ENCODE assay signal across 8 mouse cellular contexts in the genomic region with DNA sequence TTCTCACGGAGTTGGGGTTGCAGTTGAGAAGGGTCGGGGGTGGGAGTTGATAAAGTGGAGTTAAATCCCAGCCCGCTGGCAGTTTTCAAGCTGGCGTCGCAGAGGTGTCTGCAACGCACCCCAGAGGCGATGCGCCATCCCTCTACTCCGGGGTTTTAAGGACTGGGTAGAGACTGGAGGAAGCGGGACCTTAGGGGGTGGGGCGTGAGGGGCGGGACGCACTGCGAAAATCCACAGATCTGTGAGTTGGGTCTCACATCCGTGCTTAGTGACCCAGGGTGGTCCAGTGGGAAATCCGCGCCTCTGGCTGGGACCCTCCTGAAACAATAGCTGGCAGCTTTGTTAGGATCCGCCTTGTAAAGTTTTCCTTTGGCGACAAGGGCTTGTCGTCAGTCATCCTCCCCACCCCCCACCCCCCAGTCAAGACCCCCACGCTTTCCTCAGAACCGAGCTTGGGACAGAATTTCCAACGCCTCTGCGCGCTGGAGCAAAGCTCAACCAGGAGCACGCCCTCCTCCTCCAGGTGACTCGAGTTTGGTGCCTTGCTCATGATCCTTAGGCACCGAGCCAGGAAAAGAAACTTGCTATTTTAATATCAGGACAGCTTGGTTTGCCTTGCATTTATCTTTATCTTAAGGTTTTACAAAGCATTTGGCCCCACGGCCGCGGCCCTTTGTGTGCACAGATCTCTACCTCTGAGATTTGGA. TPM values are rescaled to one million over a fixed set of nuclear protein-coding genes. Genes with fewer than 3 reads are reported as not detected.
DNase-seq lines count a peak whose midpoint lies in the region; ATAC-seq and TF ChIP-seq lines count a peak whose summit lies in the region.

A gene (minus strand): TSS at position 131 of the 707 bp plus-strand sequence.

- H3K9ac ChIP-seq in embryonic facial prominence, embryonic 11.5 days (replicated peaks; ENCODE audit: low read length), result peak within 1 kb of the TSS; percentile 37
- peak within 1 kb of the TSS; percentile 44 for H3K9ac ChIP-seq in hindbrain, embryonic 11.5 days (ENCODE audit: low read depth, low read length)
- no peak within 1 kb of the TSS for H3K9ac ChIP-seq in liver, embryonic 13.5 days
- H3K9ac ChIP-seq in stomach, postnatal 0 days (ENCODE audit: low read length), result peak within 1 kb of the TSS; percentile 54

- no peaks in the 10 kb centered on the region for H3K9me3 ChIP-seq in embryonic facial prominence, embryonic 11.5 days (replicated peaks; ENCODE audit: control insufficient read depth, low read length)
- no peaks in the 10 kb centered on the region for H3K9me3 ChIP-seq in hindbrain, embryonic 11.5 days (ENCODE audit: control insufficient read depth, low read length)
- no peaks in the 10 kb centered on the region for H3K9me3 ChIP-seq in liver, embryonic 13.5 days (replicated peaks)
- no peaks in the 10 kb centered on the region for H3K9me3 ChIP-seq in stomach, postnatal 0 days (ENCODE audit: control insufficient read depth, low read length)

- ATAC-seq in embryonic facial prominence, embryonic 11.5 days (replicated peaks; ENCODE audit: insufficient number of reproducible peaks, low FRiP score, low TSS enrichment, low read depth), result peak; percentile 54; the same call in 1 of the 2 replicates
- peak; percentile 56 for ATAC-seq in hindbrain, embryonic 11.5 days (ENCODE audit: low FRiP score)
- no peak for ATAC-seq in liver, embryonic 13.5 days (ENCODE audit: low read depth)
- peak; percentile 39 for ATAC-seq in stomach, postnatal 0 days (ENCODE audit: low FRiP score, low TSS enrichment)

- TF ChIP-seq EP300 in stomach, postnatal 0 days (optimal IDR thresholded peaks at IDR 0.05), result no peak

- DNase-seq in thymus, postnatal 14 days, result peak; percentile 12
- DNase-seq in thymus, adult 18-20 months, result no peak
- peak; percentile 54 for DNase-seq in embryonic facial prominence, embryonic 11.5 days (ENCODE audit: low spot score)
- DNase-seq in hindbrain, embryonic 11.5 days (ENCODE audit: low spot score), result peak; percentile 65
- DNase-seq in liver, embryonic 13.5 days, result no peak
- peak; percentile 24 for DNase-seq in stomach, postnatal 0 days (ENCODE audit: low spot score)
- no peak for DNase-seq in layer of hippocampus, postnatal 10 days (ENCODE audit: low spot score in 2 of 2)
- DNase-seq in frontal cortex, postnatal 10 days (ENCODE audit: low spot score in 2 of 2), result no peak

- no peak within 1 kb of the TSS for H3K27ac ChIP-seq in embryonic facial prominence, embryonic 11.5 days (replicated peaks; ENCODE audit: low read depth, low read length)
- no peak within 1 kb of the TSS for H3K27ac ChIP-seq in hindbrain, embryonic 11.5 days (ENCODE audit: low read depth, low read length)
- H3K27ac ChIP-seq in liver, embryonic 13.5 days, result no peak within 1 kb of the TSS
- peak within 1 kb of the TSS; percentile 45 for H3K27ac ChIP-seq in stomach, postnatal 0 days (replicated peaks)

- no peaks in the 10 kb centered on the region for H3K36me3 ChIP-seq in embryonic facial prominence, embryonic 11.5 days (replicated peaks; ENCODE audit: control insufficient read depth, insufficient read depth, low read depth, low read length)
- H3K36me3 ChIP-seq in hindbrain, embryonic 11.5 days (ENCODE audit: control insufficient read depth, insufficient read depth, low read length), result no peaks in the 10 kb centered on the region
- H3K36me3 ChIP-seq in liver, embryonic 13.5 days, result no peaks in the 10 kb centered on the region
- no peaks in the 10 kb centered on the region for H3K36me3 ChIP-seq in stomach, postnatal 0 days (ENCODE audit: control insufficient read depth, insufficient read depth, low read length)

- under 1% methylated on average over 31 of the region's 31 CpGs for WGBS in embryonic facial prominence, embryonic 11.5 days
- WGBS in hindbrain, embryonic 11.5 days, result under 1% methylated on average over 29 of the region's 31 CpGs
- 3% methylated on average over 31 of the region's 31 CpGs for WGBS in liver, embryonic 13.5 days (ENCODE audit: insufficient replicate concordance)
- WGBS in stomach, postnatal 0 days, result under 1% methylated on average over 31 of the region's 31 CpGs

- H3K27me3 ChIP-seq in embryonic facial prominence, embryonic 11.5 days (ENCODE audit: control insufficient read depth, insufficient read depth, low read length), result peaks cover 27% of the 10 kb centered on the region
- H3K27me3 ChIP-seq in hindbrain, embryonic 11.5 days (ENCODE audit: control insufficient read depth, insufficient read depth, low read length), result peaks cover 46% of the 10 kb centered on the region
- peaks cover 88% of the 10 kb centered on the region for H3K27me3 ChIP-seq in liver, embryonic 13.5 days
- H3K27me3 ChIP-seq in stomach, postnatal 0 days (ENCODE audit: control insufficient read depth, insufficient read depth, low read length), result 0 out of 2 replicates have a peak, but pooled peaks cover 5% of the 10 kb centered on the region

- peak within 1 kb of the TSS; percentile 89 for H3K4me2 ChIP-seq in embryonic facial prominence, embryonic 11.5 days (ENCODE audit: low read depth, low read length)
- peak within 1 kb of the TSS; percentile 93 for H3K4me2 ChIP-seq in hindbrain, embryonic 11.5 days (replicated peaks; ENCODE audit: low read depth, low read length)
- H3K4me2 ChIP-seq in liver, embryonic 13.5 days, result peak within 1 kb of the TSS; percentile 64
- peak within 1 kb of the TSS; percentile 68 for H3K4me2 ChIP-seq in stomach, postnatal 0 days (replicated peaks; ENCODE audit: low read depth)

- H3K4me1 ChIP-seq in embryonic facial prominence, embryonic 11.5 days (ENCODE audit: control insufficient read depth, insufficient read depth, low read length), result peaks cover 8% of the 10 kb centered on the region; the same call in 1 of the 2 replicates
- peaks cover 10% of the 10 kb centered on the region; the same call in 1 of the 2 replicates for H3K4me1 ChIP-seq in hindbrain, embryonic 11.5 days (replicated peaks; ENCODE audit: control insufficient read depth, insufficient read depth, low read length)
- H3K4me1 ChIP-seq in liver, embryonic 13.5 days (replicated peaks), result peaks cover 23% of the 10 kb centered on the region
- H3K4me1 ChIP-seq in stomach, postnatal 0 days (replicated peaks; ENCODE audit: control insufficient read depth, insufficient read depth), result peaks cover 8% of the 10 kb centered on the region; the same call in 1 of the 2 replicates

- H3K4me3 ChIP-seq in embryonic facial prominence, embryonic 11.5 days (ENCODE audit: low read depth, low read length), result peak within 1 kb of the TSS; percentile 38
- H3K4me3 ChIP-seq in hindbrain, embryonic 11.5 days (ENCODE audit: low read depth, low read length), result peak within 1 kb of the TSS; percentile 41
- H3K4me3 ChIP-seq in liver, embryonic 13.5 days (replicated peaks), result peak within 1 kb of the TSS; percentile 46
- peak within 1 kb of the TSS; percentile 41 for H3K4me3 ChIP-seq in stomach, postnatal 0 days (ENCODE audit: low read depth, low read length)

- TF ChIP-seq CTCF in stomach, postnatal 0 days (IDR thresholded peaks at IDR 0.05; ENCODE audit: low read depth), result no peak

RNA-seq across cellular contexts. Expression of the gene that starts here (rescaled TPM):
- 7.2 and 7.7 TPM in 2 replicates for polyA plus RNA-seq in embryonic facial prominence, embryonic 11.5 days (2014; fragmentation: Nextera tagmentation; extraction: Ambion mirVana)
- polyA plus RNA-seq in hindbrain, embryonic 11.5 days (2014; fragmentation: Nextera tagmentation; extraction: Ambion mirVana), result 3.0 and 4.0 TPM in 2 replicates
- polyA plus RNA-seq in liver, embryonic 13.5 days (2015; fragmentation: Nextera tagmentation; extraction: Ambion mirVana), result 0.63 and 0.71 TPM in 2 replicates
- polyA plus RNA-seq in stomach, postnatal 0 days (2015; fragmentation: Nextera tagmentation; extraction: Ambion mirVana), result 5.5 and 6.9 TPM in 2 replicates
- total RNA-seq in layer of hippocampus, postnatal 10 days (2021), result 1 to 10 TPM; 6.0 to 6.1 TPM

Comparison
In these comparisons a context has a peak if more than half of its experiments do, and no peak if none do; other contexts are left out.
1. DNase-seq: peak in thymus, postnatal 14 days (single experiment), embryonic facial prominence, embryonic 11.5 days (single experiment), hindbrain, embryonic 11.5 days (single experiment) and stomach, postnatal 0 days (single experiment); none in thymus, adult 18-20 months (0 of 2), liver, embryonic 13.5 days (single experiment), layer of hippocampus, postnatal 10 days (0 of 2) and frontal cortex, postnatal 10 days (0 of 2).
2. Peak in every context shown above with its lines, with median percentiles within 50 percentile points of each other: H3K4me2 ChIP-seq and H3K4me3 ChIP-seq.